Mouse (Mus musculus) myocyte (in vitro differentiated cells): ENCODE data around the gene Fgf9. TPM values are rescaled to one million over a fixed set of nuclear protein-coding genes. Genes with fewer than 3 reads are reported as not detected.
A peak's percentile ranks its signal among the peaks of the same experiment; 100 is the strongest.

Experiments used
- H3K27me3 ChIP-seq: one replicate; pipeline ENCODE4 v1.6.1; 2011; ENCODE audit not compliant: control insufficient read depth, insufficient read depth, insufficient read length
- H3K36me3 ChIP-seq: one replicate; pipeline ENCODE4 v1.6.1; 2011; ENCODE audit not compliant: control insufficient read depth, insufficient read depth
- H3K4me2 ChIP-seq: one replicate; pipeline ENCODE4 v1.6.1; 2011; ENCODE audit warnings: low read depth, control low read depth
- H3K4me3 ChIP-seq: one replicate; pipeline ENCODE4 v1.5.1; 2011; ENCODE audit warnings: mild to moderate bottlenecking, control low read depth, moderate library complexity
- H3K79me2 ChIP-seq: one replicate; pipeline ENCODE4 v1.6.1; 2011; ENCODE audit not compliant: control insufficient read depth, insufficient read depth
- H3ac ChIP-seq: one replicate; pipeline ENCODE4 v1.6.1; 2011; ENCODE audit not compliant: control insufficient read depth, insufficient read length
- CEBPB ChIP-seq: IDR thresholded peaks from 2 replicates; pipeline ENCODE4 v1.6.1; 2011; ENCODE audit warnings: mild to moderate bottlenecking, moderate library complexity; ENCODE audit not compliant: poor library complexity, insufficient read depth, severe bottlenecking
- E2F4 ChIP-seq: IDR thresholded peaks from one replicate; pipeline ENCODE4 v1.6.1; 2011; ENCODE audit warnings: mild to moderate bottlenecking, control low read depth, moderate library complexity; ENCODE audit not compliant: insufficient read depth
- MAX ChIP-seq: IDR thresholded peaks from one replicate; pipeline ENCODE4 v1.6.1; 2011; ENCODE audit warnings: low read depth, mild to moderate bottlenecking, control low read depth
- MYOD1 ChIP-seq, 3 experiments: IDR thresholded peaks; one replicate each; pipeline ENCODE4 v1.6.1; 2011; ENCODE audit warnings: control low read depth in 2 of 3, low read depth in 2 of 3, mild to moderate bottlenecking in 2 of 3, moderate library complexity in 1 of 3; ENCODE audit not compliant: insufficient read length in 2 of 3, control insufficient read depth in 1 of 3
- MYOG ChIP-seq, 3 experiments: IDR thresholded peaks; one replicate each; pipeline ENCODE4 v1.6.1; 2011; ENCODE audit warnings: control low read depth in 2 of 3, low read depth in 2 of 3, mild to moderate bottlenecking in 2 of 3; ENCODE audit not compliant: insufficient read length in 2 of 3, control insufficient read depth in 1 of 3, insufficient read depth in 1 of 3
- POLR2A ChIP-seq: IDR thresholded peaks from one replicate; pipeline ENCODE4 v1.6.1; 2011; ENCODE audit warnings: low read depth, mild to moderate bottlenecking, control low read depth, moderate library complexity; ENCODE audit not compliant: insufficient read length
- POLR2AphosphoS2 ChIP-seq: IDR thresholded peaks from one replicate; pipeline ENCODE4 v1.6.1; 2011; ENCODE audit warnings: low read depth, control low read depth; ENCODE audit not compliant: insufficient read length
- REST ChIP-seq: IDR thresholded peaks from one replicate; pipeline ENCODE4 v1.6.1; 2011; ENCODE audit warnings: mild to moderate bottlenecking, control low read depth, moderate library complexity; ENCODE audit not compliant: insufficient read depth, insufficient read length
- SRF ChIP-seq: IDR thresholded peaks from one replicate; pipeline ENCODE4 v1.6.1; 2011; ENCODE audit warnings: low read depth; ENCODE audit not compliant: control insufficient read depth, insufficient read length
- TCF12 ChIP-seq: IDR thresholded peaks from one replicate; pipeline ENCODE4 v1.6.1; 2011; ENCODE audit warnings: mild to moderate bottlenecking, control low read depth; ENCODE audit not compliant: poor library complexity, insufficient read depth, severe bottlenecking
- TCF3 ChIP-seq: IDR thresholded peaks from one replicate; pipeline ENCODE4 v1.6.1; 2011; ENCODE audit warnings: low read depth, control low read depth; ENCODE audit not compliant: insufficient read length
- USF1 ChIP-seq: IDR thresholded peaks from one replicate; pipeline ENCODE4 v1.6.1; 2011; ENCODE audit warnings: low read depth, mild to moderate bottlenecking, control low read depth, moderate library complexity
- polyA plus RNA-seq: library from polyadenylated mRNA; unstranded; fragments of >200 nt; fragmentation: generic; extraction: Trizol; gene quantifications from one replicate; pipeline ENCODE4 v1.2.1, GENCODE M21; 2012; ENCODE audit warnings: missing spikeins

The Fgf9 gene
- polyA plus RNA-seq, 1 experiment: 6.0 TPM

- peak overlapping the region; percentile 69 for H3K4me3 ChIP-seq
- peaks cover 11% of the 10 kb centered on the region for H3K27me3 ChIP-seq
- TF ChIP-seq E2F4 (no peak), SRF (no peak), MYOG (IDR thresholded peaks at IDR 0.05; ENCODE audit: control insufficient read depth in 1 of 3, insufficient read depth in 1 of 3, insufficient read length in 2 of 3, low read depth in 2 of 3) (no peak), TCF3 (no peak), POLR2A (no peak), CEBPB (no peak), USF1 (no peak), REST (no peak), MAX (no peak), POLR2AphosphoS2 (no peak), MYOD1 (IDR thresholded peaks at IDR 0.05; ENCODE audit: control insufficient read depth in 1 of 3, insufficient read length in 2 of 3, low read depth in 2 of 3) (no peak)
- peak overlapping the region; percentile 67 for H3ac ChIP-seq
- no peaks in the 10 kb centered on the region for H3K36me3 ChIP-seq
- H3K79me2 ChIP-seq: no peaks in the 10 kb centered on the region
- peak overlapping the region; percentile 97 for H3K4me2 ChIP-seq
These were observed 6.4 kb downstream of the Fgf9 start for GRCm38 (mm10) chr14:58076726-58077255.

GRCm38 (mm10) chr14:58079471-58079870, 9.1 kb downstream of the Fgf9 start:
- no peaks in the 10 kb centered on the region for H3K36me3 ChIP-seq
- no peak overlapping the region for H3ac ChIP-seq
- no peak overlapping the region for H3K4me2 ChIP-seq
- no peak overlapping the region for H3K4me3 ChIP-seq
- peaks cover 11% of the 10 kb centered on the region for H3K27me3 ChIP-seq
- H3K79me2 ChIP-seq: no peaks in the 10 kb centered on the region
- no peak for TF ChIP-seq MYOG (IDR thresholded peaks at IDR 0.05; ENCODE audit: control insufficient read depth in 1 of 3, insufficient read depth in 1 of 3, insufficient read length in 2 of 3, low read depth in 2 of 3)
- TF ChIP-seq TCF12: no peak
- no peak for TF ChIP-seq MAX
- TF ChIP-seq SRF: no peak
- no peak for TF ChIP-seq TCF3
- no peak for TF ChIP-seq REST
- TF ChIP-seq POLR2A: no peak

GRCm38 (mm10) chr14:58081955-58082354, 11.6 kb downstream of the Fgf9 start:
- H3K79me2 ChIP-seq: no peaks in the 10 kb centered on the region
- no peaks in the 10 kb centered on the region for H3K36me3 ChIP-seq
- peaks cover under 1% of the 10 kb centered on the region for H3K27me3 ChIP-seq
- TF ChIP-seq TCF12: no peak
- no peak for TF ChIP-seq MYOD1 (IDR thresholded peaks at IDR 0.05; ENCODE audit: control insufficient read depth in 1 of 3, insufficient read length in 2 of 3, low read depth in 2 of 3)
- TF ChIP-seq TCF3: no peak
- no peak for TF ChIP-seq SRF
- no peak for TF ChIP-seq REST
- no peak for TF ChIP-seq USF1
- no peak for TF ChIP-seq POLR2A
- TF ChIP-seq CEBPB: no peak
- TF ChIP-seq MAX: no peak
- no peak overlapping the region for H3K4me3 ChIP-seq
- no peak overlapping the region for H3ac ChIP-seq
- no peak overlapping the region for H3K4me2 ChIP-seq

- no peak overlapping the region for H3K4me2 ChIP-seq
- H3K36me3 ChIP-seq: no peaks in the 10 kb centered on the region
- TF ChIP-seq TCF3: no peak
- TF ChIP-seq POLR2AphosphoS2: no peak
- no peak overlapping the region for H3ac ChIP-seq
- no peak overlapping the region for H3K4me3 ChIP-seq
- no peaks in the 10 kb centered on the region for H3K79me2 ChIP-seq
- no peaks in the 10 kb centered on the region for H3K27me3 ChIP-seq
These were observed 13.9 kb downstream of the Fgf9 start for GRCm38 (mm10) chr14:58084240-58084639.

- Histone ChIP-seq H3K4me3 (no peak overlapping the region), H3K4me2 (no peak overlapping the region), H3K27me3 (no peaks in the 10 kb centered on the region), H3ac (no peak overlapping the region), H3K36me3 (no peaks in the 10 kb centered on the region), H3K79me2 (peaks cover 3% of the 10 kb centered on the region)
- TF ChIP-seq REST: no peak
- no peak for TF ChIP-seq SRF
- TF ChIP-seq TCF3: no peak
- TF ChIP-seq POLR2AphosphoS2: no peak
- no peak for TF ChIP-seq TCF12
- no peak for TF ChIP-seq USF1
- no peak for TF ChIP-seq MYOG (IDR thresholded peaks at IDR 0.05; ENCODE audit: control insufficient read depth in 1 of 3, insufficient read depth in 1 of 3, insufficient read length in 2 of 3, low read depth in 2 of 3)
- TF ChIP-seq CEBPB: no peak
- no peak for TF ChIP-seq E2F4
These were observed 17.0 kb downstream of the Fgf9 start for GRCm38 (mm10) chr14:58087326-58087725.
